Mouse (Mus musculus) ZHBTc4 (cell line): ENCODE results near the gene Gnai1.
"Not testable (repeated sequence)": the region's sequence is repeated elsewhere in the genome, so short reads cannot be mapped to it uniquely, and the experiment has no call there.

Source experiments
- DNase-seq: peaks from one replicate; pipeline ENCODE4 v3.0.0-alpha.2; 2011; ENCODE audit warnings: low read depth, low spot score

The Gnai1 gene

DNA sequence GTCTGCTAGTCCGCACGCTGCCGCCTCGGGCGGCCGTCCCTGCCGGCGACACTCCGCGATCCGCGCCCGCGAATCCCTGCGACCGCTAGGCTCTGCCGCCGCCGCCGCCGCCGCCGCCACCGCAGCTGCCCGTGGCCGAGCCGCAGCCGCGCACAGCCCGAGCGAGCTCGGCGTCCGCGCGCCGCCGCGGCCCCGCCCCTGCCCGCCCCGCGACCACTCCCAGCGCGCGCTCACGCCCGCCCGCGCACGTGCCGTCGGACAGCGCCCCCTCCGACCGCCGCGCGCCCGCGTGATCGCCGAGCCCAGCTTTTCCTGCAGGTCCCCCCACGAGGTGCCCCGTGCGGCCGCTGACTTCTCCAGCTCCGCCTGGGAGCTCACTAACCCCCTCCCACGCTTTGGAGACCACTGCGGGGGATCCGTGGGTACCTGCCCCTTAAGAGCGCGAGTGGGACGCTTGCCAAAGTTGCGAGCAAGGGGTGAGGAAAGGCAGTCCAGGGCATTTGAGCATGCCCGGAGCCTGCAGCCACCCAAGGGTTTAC lies at the start of gene Gnai1:
Gene Gnai1, minus strand, starts transcription at position 75 of the 539 bp plus-strand sequence.
- DNase-seq, result peak; percentile 85

DNA sequence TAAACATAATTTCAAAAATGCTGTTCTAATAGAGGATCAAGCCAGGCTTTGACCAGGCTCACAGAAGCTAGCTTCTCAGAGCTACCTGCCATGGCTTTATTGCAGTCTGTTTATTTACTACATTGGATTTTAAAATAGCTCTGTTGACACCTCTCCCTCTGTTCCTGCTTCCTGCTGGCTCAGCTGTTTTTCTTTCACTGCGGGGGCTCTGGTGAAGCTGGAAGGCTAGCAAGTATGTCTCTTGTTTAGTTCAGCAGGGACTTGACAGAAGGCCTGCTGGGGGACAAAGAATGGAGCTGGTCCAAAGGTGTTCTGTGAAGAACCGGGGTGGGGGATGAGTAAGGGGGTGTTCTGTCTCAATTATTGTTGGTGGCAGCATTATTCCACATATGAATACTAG lies 7.7 kb upstream of the Gnai1 start:
- no peak for DNase-seq

DNA sequence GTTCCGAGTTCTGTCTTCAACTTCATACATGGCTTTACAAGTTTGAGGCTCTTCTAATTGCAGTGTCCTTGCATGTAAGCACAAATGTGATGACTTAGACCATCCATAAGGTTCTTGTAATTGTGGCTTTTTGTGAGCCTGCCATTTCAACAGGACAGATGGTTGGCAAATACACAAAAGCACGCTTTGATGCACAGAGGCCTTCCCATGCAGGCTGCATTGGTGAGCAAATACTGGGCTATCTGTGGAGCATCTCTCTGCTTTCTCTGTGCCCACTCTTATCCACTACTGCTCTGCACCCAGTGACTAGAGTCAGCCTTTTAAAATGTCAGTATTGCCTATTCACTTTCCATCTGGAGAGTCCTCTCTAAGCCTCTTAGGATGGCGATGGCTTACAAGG lies 5.3 kb upstream of the Gnai1 start:
- no peak for DNase-seq

DNA sequence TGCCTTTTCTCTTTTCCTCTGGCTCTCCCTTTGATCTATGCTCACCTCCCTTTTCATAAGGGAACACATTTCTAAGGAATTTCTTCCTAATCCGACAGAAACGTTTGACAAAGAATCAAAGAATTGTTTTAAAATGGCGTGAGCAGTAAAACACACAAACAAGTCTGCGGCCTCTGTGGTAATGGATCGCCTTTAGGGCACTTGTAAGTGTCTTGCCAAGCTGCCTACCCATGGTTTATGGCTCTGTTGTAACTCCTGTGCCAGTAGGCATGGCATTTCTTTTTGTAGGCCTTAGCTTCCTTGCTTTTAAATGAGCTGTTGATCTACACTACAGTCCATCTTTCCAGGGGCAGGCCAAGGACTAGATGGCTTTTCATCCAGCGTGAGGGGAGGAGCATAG lies 801 bp upstream of the Gnai1 start:
- DNase-seq, result peak; percentile 12

DNA sequence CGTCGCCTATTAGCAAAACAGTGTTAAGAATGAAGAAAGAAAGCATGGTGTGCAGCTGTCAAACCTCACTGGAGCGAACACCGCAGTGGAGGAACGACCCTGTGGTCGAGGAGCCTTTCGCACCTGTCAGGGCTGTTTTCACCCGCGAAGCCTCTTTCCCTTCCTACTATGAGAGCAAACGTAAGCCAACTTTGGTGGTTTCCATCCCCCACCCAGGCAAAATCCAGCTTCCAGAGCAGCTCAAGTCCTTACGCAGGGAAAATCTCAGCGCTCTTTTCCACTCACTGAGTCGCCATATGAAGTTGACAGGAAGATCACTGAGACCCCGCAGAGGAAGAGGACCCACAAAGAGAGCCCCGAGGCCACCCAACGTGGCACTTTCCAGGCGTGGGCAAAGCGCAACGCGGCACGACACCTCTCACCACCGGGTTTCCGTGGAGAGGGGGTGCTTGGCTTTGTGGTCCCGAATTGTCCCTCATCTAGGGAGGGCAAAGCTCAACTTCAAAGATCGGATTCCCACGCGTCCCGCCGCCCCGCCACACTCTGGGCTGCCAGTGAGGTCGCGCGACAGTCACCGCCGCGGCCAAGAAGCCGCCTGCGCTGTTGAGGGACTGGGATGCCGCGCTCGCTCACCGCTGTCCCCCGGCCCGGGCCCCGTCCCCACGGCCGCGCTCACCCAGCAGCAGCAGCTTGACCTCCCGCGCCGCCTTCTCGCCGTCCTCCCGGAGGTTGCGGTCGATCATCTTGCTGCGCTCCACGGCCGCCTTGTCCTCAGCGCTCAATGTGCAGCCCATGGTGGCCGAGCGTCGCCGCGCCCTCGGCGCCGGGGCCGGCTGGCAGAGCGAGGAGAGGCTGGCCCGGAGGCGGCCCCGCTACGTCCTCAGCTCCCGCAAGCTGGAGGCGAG lies 527 bp downstream of the Gnai1 start:
- DNase-seq, result peak; percentile 71

DNA sequence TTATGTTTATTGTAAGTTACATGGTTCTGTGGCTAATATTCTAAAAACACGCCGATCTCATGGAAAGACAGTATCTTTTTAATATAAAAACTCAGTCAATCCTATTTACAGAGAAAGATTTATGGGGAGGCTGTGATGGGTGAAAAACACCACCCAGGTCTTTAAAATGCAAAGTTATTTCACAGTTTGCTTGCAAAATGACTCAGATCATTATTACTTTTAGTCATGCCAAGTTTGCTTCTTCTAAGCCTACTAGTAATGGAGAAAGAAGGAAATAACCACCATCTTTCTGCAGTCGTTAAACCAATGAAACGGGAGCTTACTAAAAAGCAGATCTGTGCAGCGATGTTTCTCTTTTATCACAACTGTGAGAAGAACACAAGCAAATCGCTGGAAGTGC lies 1.4 kb downstream of the Gnai1 start:
- DNase-seq, result no peak

DNA sequence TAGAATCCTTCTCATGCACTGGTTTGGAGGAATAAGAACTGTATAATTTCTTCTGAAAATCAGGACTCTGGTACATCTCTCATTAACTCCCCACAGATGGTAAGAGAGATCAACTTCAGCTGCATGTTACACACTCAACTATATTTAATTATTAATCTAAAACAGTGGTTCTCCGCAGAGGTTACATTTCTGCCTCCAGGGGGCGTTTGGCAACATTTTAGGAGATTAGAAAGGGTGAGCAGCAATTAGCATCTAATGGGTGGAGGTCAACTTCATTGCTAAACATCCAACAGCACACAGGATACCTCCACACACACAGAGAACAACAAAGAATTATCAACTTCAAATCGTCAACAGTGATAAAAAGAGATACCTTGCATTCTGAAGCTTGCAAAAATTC lies 2.0 kb downstream of the Gnai1 start:
- DNase-seq, result peak; percentile 75

DNA sequence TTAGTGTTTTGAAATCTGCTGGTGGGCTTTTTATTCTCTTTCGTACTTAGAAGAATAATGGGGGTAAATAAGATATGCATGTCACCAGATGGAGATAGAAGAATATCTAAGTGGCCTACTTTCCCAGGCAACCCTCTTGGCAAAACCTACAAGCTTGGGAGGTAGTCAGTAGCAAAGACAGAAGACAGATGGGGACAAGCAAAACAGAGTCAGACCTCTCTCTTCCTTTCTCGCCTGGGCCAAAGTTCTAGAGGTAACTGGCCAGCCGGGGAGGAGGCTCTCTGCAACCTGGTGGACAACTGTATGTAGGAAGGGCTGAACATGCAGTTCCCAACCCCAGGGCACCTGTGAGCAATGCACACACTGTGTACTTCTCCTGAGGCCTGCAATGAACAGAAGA lies 12.9 kb downstream of the Gnai1 start:
- DNase-seq, result no peak

DNA sequence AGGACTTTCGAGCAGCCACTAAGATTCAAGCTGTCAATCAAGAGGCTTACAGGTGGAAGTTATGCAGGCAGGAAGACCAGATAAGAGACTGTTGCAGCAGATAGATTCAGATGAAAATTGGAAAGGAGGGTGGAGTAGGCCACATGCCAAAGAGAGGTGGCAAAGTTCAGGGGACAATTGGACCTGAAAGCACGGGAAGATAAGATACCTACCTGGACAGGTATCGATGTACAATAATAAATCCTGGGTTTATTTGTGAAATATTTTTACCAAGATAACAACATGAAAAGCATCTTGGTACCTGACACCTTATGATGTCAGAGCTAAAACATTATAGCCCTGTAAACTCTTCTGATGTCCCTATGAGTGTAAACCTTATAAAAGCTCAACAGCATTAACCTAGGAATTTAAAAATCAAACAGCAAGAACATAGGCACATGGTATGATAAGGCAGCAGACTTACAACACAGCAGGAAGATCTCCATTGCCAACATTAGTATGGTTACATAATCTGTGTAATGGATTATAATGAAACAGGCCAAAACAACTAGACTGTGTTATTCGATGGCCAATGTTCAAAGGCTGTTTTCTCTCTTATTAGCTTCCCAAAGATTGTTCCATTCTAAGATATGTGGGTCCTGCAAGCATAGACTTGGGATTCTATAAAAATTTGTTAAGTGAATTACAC lies 16.6 kb downstream of the Gnai1 start:
- no peak for DNase-seq

DNA sequence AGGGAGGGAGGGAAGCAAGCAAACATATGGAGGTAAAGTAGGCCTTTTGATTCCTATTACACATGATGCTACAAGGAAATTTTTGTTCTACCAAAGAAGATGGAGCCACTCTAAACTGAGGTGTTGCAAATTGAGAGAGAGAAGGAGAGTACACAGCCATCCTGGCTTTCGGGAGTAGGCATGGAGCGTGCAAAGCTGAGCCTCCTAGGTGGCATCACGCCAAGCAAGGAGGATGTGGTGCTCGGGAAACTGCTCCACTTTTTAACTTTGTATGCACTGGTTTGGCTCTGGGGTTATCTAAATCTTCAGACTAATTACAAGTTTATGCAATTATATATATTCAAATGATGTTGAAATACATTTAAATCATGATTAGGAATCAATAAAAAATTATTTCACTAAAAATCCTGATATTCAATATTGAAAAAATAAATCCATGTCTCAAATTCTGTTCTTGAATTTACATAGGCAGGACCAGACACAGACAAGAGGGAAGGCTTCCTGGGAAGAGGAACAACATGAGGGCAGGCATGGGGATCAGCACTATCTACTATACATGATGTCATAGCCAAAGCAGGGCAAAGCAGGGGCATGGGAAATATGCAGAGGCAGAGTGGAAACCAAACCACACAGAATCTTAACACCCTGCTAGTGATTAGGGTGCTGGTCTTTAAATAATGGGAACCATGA lies 17.2 kb downstream of the Gnai1 start:
- no peak for DNase-seq

DNA sequence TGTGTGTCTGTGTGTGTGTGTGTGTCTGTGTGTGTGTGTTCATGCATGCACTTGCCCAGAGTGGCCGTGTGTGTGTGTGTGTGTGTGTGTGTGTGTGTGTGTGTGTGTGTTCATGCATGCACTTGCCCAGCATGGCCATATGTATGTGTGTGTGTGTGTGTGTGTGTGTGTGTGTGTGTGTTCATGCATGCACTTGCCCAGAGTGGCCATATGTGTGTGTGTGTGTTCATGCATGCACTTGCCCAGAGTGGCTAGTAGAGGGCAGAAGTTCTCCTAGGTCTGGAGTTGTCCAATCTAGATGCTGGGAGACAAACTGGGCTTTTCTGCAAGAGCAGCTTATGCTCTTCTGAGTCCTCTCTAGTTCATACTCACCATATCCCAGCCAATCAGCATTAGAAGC lies 18.3 kb downstream of the Gnai1 start:
- not testable (repeated sequence) for DNase-seq

DNA sequence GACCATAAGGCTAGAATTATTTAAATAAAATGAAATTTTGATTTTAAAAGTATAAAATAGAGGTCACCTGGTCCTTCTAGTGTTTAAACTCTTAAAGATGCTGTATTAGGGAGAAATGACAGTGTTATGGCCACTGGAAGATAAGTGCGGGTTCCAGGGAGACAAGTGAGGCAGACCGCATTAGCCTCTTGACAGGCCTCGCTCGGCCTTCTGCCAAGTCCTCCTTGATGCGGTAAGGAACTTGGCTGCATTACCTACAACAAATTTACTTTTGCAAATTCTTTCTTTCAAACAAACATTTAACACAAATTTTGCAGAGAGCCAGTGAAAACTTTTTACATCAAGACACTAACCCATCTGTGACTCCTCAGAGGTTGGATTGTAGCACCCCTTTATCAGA lies 27.9 kb downstream of the Gnai1 start:
- no peak for DNase-seq

DNA sequence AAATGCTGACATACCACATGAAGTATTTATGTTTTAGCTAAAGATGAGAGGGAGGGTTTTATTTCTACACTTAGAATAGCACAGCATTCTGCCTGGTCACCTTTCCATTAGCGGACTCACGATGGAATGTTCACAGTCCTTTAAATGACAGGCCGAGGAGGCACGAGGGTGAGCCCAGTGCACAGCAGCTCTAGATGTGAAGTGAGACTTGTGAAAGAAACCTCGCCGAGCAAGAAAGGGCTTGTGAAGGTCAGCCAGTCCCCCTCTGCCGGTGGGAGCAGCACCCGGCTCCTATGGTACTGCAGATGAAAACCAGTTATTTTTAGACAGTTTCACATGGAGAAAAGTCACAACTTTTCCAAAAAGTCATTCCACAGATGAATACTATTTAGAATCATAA lies 29.4 kb downstream of the Gnai1 start:
- no peak for DNase-seq

DNA sequence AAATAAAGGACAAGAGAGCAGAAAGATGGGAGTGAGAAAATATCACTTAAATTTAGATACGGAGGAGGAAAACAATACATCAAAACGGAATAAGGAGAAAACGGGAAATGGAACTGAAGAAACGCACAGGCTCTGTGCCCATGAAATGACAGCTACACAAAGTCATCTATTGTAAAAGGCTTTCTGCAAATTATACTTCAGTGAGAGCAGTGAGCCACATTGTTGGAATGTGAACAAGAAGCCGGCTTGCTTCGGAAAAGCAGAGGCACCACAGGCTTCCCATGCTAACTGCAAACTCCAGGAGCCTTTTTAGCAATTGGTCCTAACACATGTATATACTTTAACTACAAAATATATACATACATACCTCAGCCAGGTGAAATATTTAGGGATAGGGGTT lies 34.0 kb downstream of the Gnai1 start:
- no peak for DNase-seq

DNA sequence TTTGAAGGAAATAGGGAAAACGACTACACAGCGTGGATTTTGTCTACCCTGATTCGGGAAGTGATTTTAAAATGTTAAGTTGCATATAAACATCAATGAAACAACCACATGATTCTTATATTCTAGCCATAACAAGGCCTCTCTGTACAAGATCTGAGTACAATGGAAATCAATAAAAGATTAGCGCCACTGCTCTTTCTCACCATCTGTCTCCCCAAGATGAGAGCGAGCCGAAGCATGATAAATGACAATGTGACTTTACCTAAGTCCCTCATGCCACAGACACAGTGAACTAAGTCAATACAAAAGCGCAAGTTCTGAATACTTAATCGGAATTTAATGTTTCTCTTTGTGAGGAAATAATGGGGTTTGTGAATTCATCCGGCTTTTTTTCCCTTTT lies 36.6 kb downstream of the Gnai1 start:
- no peak for DNase-seq

DNA sequence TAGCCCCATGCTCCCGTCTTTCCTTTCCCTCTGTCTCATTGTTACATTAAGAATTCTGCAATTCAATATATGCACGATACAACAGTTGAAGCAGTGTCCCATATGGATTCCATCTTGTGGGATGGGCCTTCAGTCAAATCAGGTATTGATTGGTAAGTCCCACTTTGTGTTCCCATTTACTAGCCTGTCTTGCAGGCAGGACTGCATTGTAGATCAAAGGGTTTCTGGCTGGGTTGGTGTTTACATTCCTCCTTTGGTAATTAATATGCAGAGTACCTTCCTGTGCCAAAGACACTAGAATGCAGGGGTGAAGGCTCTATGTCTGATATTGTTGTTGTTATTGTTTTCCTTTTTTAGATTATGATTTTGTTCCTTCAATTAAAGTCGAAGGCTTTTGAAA lies 38.5 kb downstream of the Gnai1 start:
- DNase-seq, result no peak

DNA sequence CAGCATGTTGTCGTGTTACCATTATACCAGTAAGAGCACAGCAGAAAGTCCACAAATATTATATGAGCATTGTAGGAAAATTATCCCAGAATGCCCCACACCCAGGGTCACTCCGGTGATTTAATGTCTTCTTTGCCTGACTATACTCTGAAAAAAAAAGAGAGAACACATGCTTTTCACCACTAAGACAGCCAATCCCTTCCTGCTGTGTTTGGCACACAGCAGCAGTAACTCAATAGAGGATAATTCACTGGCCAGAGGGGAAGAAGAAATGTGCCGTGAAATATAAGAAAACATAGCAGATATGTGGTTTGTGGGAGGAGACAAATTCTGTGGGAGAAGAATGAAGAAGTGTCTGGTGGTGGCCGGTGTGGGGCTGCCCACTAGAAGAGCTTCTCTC lies 41.3 kb downstream of the Gnai1 start:
- DNase-seq, result no peak

DNA sequence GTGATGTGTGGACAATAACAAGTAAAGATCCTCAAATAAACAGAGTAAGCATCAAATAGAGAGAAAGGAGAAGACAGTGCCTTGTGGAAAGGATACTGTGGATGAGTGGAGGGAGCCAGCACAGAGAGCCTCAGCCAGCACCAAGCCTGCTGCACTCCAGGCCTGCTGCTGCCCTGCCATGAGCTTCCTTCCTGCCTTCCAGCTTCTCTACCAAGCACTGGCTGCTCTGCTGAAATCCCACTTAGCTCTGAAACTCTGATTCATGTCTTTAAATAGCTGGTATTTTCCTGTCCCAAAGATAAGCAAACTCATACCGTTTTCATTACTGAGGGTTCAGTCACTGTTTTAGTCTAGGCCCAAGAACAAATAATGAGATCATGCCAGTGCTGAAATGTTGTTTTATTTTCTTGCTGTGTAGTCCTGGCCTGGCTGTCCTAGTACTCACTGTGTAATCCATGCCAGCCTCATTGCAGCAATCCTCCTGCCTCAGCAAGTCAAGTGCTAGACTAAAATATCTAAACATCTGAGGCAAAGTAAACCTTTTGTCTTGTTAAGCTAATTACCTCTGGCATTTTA lies 52.8 kb downstream of the Gnai1 start:
- DNase-seq, result no peak

DNA sequence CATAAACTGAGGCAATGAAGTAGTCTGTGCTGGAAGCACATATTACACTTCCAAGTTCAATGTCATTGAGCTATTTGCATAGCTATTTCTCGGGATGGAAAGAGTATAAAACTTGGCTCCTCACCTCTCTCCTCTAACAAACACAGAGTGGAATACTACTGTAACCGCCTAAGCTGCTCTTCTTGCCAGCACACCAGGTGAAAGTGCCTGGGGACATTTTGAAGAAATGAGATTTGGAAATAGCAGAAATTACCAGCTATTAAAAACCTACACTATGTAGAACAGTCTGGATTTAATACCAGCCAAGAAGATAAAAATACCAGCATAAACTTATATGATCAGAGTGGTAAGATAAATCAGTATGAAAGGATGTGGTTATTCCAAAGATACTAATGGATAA lies 63.6 kb downstream of the Gnai1 start:
- DNase-seq, result no peak

DNA sequence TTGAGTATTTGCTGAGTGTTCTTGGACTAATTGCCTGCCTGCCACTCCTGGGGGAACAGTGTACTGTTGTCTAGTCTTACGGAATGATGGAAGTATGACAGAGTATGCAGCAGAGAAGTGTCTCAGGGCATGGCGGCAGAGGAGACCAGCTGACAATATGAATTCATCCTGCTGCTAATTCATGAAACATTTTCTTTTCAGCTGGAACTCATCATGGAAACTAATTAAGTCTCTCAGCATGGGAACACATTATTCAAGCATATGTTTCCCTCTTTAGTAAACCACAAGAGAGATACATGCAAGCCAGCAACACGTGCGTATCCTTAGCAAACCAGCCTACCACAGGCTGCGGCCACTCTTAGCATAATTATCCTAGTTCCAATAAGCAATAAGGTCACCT lies 67.4 kb downstream of the Gnai1 start:
- no peak for DNase-seq

DNA sequence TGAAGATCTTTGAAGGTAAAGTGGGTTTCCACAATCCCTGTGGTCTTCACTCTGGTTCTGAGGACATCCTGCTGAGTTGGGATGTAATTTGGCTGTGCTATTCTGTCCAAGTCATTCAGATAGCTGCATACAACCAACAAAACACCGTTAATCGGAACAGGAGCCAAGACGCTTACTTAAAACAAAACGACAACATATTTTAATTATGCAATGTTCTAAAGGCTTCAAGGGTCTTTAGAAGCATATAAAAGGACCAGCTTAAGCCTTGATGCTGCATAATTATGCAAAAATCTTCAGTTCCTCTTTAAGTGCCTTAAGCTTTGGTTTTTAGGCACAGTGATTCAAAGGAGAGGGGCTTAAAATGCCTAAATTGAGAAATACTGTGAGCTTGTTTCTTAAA lies 70.6 kb downstream of the Gnai1 start:
- DNase-seq, result no peak

DNA sequence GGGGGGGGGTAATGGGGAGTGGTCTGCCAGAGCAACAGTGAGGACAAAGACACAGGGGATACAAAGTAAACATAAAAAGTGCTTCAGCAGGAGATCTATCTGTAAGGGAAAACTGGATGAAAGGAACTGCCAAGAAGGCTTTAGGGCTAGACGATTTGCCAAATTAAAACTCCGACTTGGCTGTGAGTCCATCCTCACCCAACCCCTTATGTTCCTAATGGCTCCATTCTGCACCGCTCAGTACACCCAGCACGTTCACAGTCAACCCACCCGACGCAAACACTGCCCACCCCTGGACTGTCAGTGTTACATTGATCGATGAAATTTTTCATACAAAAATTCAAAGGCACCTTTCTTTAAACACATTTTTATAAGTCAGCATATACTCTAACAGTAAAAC lies 71.5 kb downstream of the Gnai1 start:
- no peak for DNase-seq
